Mouse (Mus musculus): ENCODE measurements around the gene Snrpc. TPM values are rescaled to one million over a fixed set of nuclear protein-coding genes. Genes with fewer than 3 reads are reported as not detected.

Gene Snrpc
- polyA plus RNA-seq, 1 experiment from 2014 or later: 186 TPM

- no peak overlapping the region for H3K4me3 ChIP-seq (ENCODE audit: low read length)
- H3K36me3 ChIP-seq (ENCODE audit: control insufficient read depth, insufficient read depth): no peaks in the 10 kb centered on the region
- no peaks in the 10 kb centered on the region for H3K9me3 ChIP-seq (replicated peaks; ENCODE audit: control insufficient read depth, low read length)
- H3K27ac ChIP-seq (ENCODE audit: low read length): no peak overlapping the region
- no peak for ATAC-seq (replicated peaks; ENCODE audit: extremely low read depth, insufficient read depth, low FRiP score)
- peaks cover 24% of the 10 kb centered on the region for H3K4me1 ChIP-seq (ENCODE audit: control insufficient read depth, insufficient read depth, low read length)
- no peak overlapping the region for H3K9ac ChIP-seq (ENCODE audit: low read length)
- H3K27me3 ChIP-seq (ENCODE audit: control insufficient read depth, insufficient read depth, low read length): no peaks in the 10 kb centered on the region
- no peak overlapping the region for H3K4me2 ChIP-seq (ENCODE audit: low read depth, low read length)
Observed at GRCm38 (mm10) chr17:27814606-27815005, 23.3 kb upstream of the Snrpc start.

GRCm38 (mm10) chr17:27819011-27819410 is 18.9 kb upstream of the Snrpc start:
- no peaks in the 10 kb centered on the region for H3K27me3 ChIP-seq (ENCODE audit: control insufficient read depth, insufficient read depth, low read length)
- H3K4me1 ChIP-seq (ENCODE audit: control insufficient read depth, insufficient read depth, low read length): peaks cover 17% of the 10 kb centered on the region
- no peaks in the 10 kb centered on the region for H3K36me3 ChIP-seq (ENCODE audit: control insufficient read depth, insufficient read depth)
- peak overlapping the region; percentile 72 for H3K4me3 ChIP-seq (ENCODE audit: low read length)
- H3K27ac ChIP-seq (ENCODE audit: low read length): peak overlapping the region; percentile 92
- H3K4me2 ChIP-seq (ENCODE audit: low read depth, low read length): peak overlapping the region; percentile 84
- WGBS: 9% methylated on average over 7 of the region's 7 CpGs
- ATAC-seq (replicated peaks; ENCODE audit: extremely low read depth, insufficient read depth, low FRiP score): no peak
- no peaks in the 10 kb centered on the region for H3K9me3 ChIP-seq (replicated peaks; ENCODE audit: control insufficient read depth, low read length)
- peak overlapping the region; percentile 81 for H3K9ac ChIP-seq (ENCODE audit: low read length)

GRCm38 (mm10) chr17:27819521-27819970 is 18.4 kb upstream of the Snrpc start:
- H3K27me3 ChIP-seq (ENCODE audit: control insufficient read depth, insufficient read depth, low read length): no peaks in the 10 kb centered on the region
- H3K9me3 ChIP-seq (replicated peaks; ENCODE audit: control insufficient read depth, low read length): no peaks in the 10 kb centered on the region
- no peak for ATAC-seq (replicated peaks; ENCODE audit: extremely low read depth, insufficient read depth, low FRiP score)
- H3K36me3 ChIP-seq (ENCODE audit: control insufficient read depth, insufficient read depth): no peaks in the 10 kb centered on the region
- H3K4me1 ChIP-seq (ENCODE audit: control insufficient read depth, insufficient read depth, low read length): peaks cover 17% of the 10 kb centered on the region
- peak overlapping the region; percentile 84 for H3K4me2 ChIP-seq (ENCODE audit: low read depth, low read length)
- H3K9ac ChIP-seq (ENCODE audit: low read length): peak overlapping the region; percentile 81
- WGBS: under 1% methylated on average over 20 of the region's 20 CpGs
- peak overlapping the region; percentile 72 for H3K4me3 ChIP-seq (ENCODE audit: low read length)
- H3K27ac ChIP-seq (ENCODE audit: low read length): peak overlapping the region; percentile 92

GRCm38 (mm10) chr17:27819971-27820567 is 17.9 kb upstream of the Snrpc start:
- Histone ChIP-seq H3K27ac (ENCODE audit: low read length) (peak overlapping the region; percentile 92), H3K9ac (ENCODE audit: low read length) (peak overlapping the region; percentile 81), H3K4me2 (ENCODE audit: low read depth, low read length) (peak overlapping the region; percentile 84), H3K4me1 (ENCODE audit: control insufficient read depth, insufficient read depth, low read length) (peaks cover 17% of the 10 kb centered on the region), H3K36me3 (ENCODE audit: control insufficient read depth, insufficient read depth) (no peaks in the 10 kb centered on the region), H3K27me3 (ENCODE audit: control insufficient read depth, insufficient read depth, low read length) (no peaks in the 10 kb centered on the region), H3K4me3 (ENCODE audit: low read length) (peak overlapping the region; percentile 72), H3K9me3 (replicated peaks; ENCODE audit: control insufficient read depth, low read length) (no peaks in the 10 kb centered on the region)
- ATAC-seq (replicated peaks; ENCODE audit: extremely low read depth, insufficient read depth, low FRiP score): peak; percentile 74
- under 1% methylated on average over 60 of the region's 62 CpGs for WGBS

GRCm38 (mm10) chr17:27820568-27821406 is 17.2 kb upstream of the Snrpc start, which contains the start of gene D17Wsu92e:
TSS of gene D17Wsu92e (minus strand) at chr17:27820648.
- Histone ChIP-seq H3K27me3 (ENCODE audit: control insufficient read depth, insufficient read depth, low read length) (no peaks in the 10 kb centered on the region), H3K4me1 (ENCODE audit: control insufficient read depth, insufficient read depth, low read length) (peaks cover 17% of the 10 kb centered on the region), H3K4me2 (ENCODE audit: low read depth, low read length) (peak within 1 kb of the TSS; percentile 84), H3K9me3 (replicated peaks; ENCODE audit: control insufficient read depth, low read length) (no peaks in the 10 kb centered on the region), H3K9ac (ENCODE audit: low read length) (peak within 1 kb of the TSS; percentile 87), H3K27ac (ENCODE audit: low read length) (peak within 1 kb of the TSS; percentile 92), H3K4me3 (ENCODE audit: low read length) (peak within 1 kb of the TSS; percentile 72), H3K36me3 (ENCODE audit: control insufficient read depth, insufficient read depth) (no peaks in the 10 kb centered on the region)
- ATAC-seq (replicated peaks; ENCODE audit: extremely low read depth, insufficient read depth, low FRiP score): peak; percentile 98
- 1% methylated on average over 51 of the region's 56 CpGs for WGBS

GRCm38 (mm10) chr17:27821407-27822338 is 16.3 kb upstream of the Snrpc start:
- Histone ChIP-seq H3K27me3 (ENCODE audit: control insufficient read depth, insufficient read depth, low read length) (no peaks in the 10 kb centered on the region), H3K27ac (ENCODE audit: low read length) (peak overlapping the region; percentile 92), H3K9ac (ENCODE audit: low read length) (peak overlapping the region; percentile 87), H3K36me3 (ENCODE audit: control insufficient read depth, insufficient read depth) (no peaks in the 10 kb centered on the region), H3K4me2 (ENCODE audit: low read depth, low read length) (peak overlapping the region; percentile 78), H3K9me3 (replicated peaks; ENCODE audit: control insufficient read depth, low read length) (no peaks in the 10 kb centered on the region), H3K4me3 (ENCODE audit: low read length) (peak overlapping the region; percentile 72), H3K4me1 (ENCODE audit: control insufficient read depth, insufficient read depth, low read length) (peaks cover 20% of the 10 kb centered on the region)
- WGBS: 50% methylated on average over 9 of the region's 9 CpGs
- ATAC-seq (replicated peaks; ENCODE audit: extremely low read depth, insufficient read depth, low FRiP score): no peak

GRCm38 (mm10) chr17:27823142-27823905 is 14.6 kb upstream of the Snrpc start:
- no peak overlapping the region for H3K4me3 ChIP-seq (ENCODE audit: low read length)
- WGBS: 72% methylated on average over 9 of the region's 9 CpGs
- no peak for ATAC-seq (replicated peaks; ENCODE audit: extremely low read depth, insufficient read depth, low FRiP score)
- peaks cover 20% of the 10 kb centered on the region for H3K4me1 ChIP-seq (ENCODE audit: control insufficient read depth, insufficient read depth, low read length)
- no peaks in the 10 kb centered on the region for H3K36me3 ChIP-seq (ENCODE audit: control insufficient read depth, insufficient read depth)
- H3K4me2 ChIP-seq (ENCODE audit: low read depth, low read length): no peak overlapping the region
- H3K9me3 ChIP-seq (replicated peaks; ENCODE audit: control insufficient read depth, low read length): no peaks in the 10 kb centered on the region
- no peak overlapping the region for H3K27ac ChIP-seq (ENCODE audit: low read length)
- no peaks in the 10 kb centered on the region for H3K27me3 ChIP-seq (ENCODE audit: control insufficient read depth, insufficient read depth, low read length)
- no peak overlapping the region for H3K9ac ChIP-seq (ENCODE audit: low read length)

GRCm38 (mm10) chr17:27824941-27825340 is 13.0 kb upstream of the Snrpc start:
- no peaks in the 10 kb centered on the region for H3K36me3 ChIP-seq (ENCODE audit: control insufficient read depth, insufficient read depth)
- WGBS: 53% methylated on average over 1 of the region's 1 CpGs
- no peaks in the 10 kb centered on the region for H3K27me3 ChIP-seq (ENCODE audit: control insufficient read depth, insufficient read depth, low read length)
- H3K4me2 ChIP-seq (ENCODE audit: low read depth, low read length): no peak overlapping the region
- no peaks in the 10 kb centered on the region for H3K9me3 ChIP-seq (replicated peaks; ENCODE audit: control insufficient read depth, low read length)
- no peak overlapping the region for H3K27ac ChIP-seq (ENCODE audit: low read length)
- peaks cover 9% of the 10 kb centered on the region for H3K4me1 ChIP-seq (ENCODE audit: control insufficient read depth, insufficient read depth, low read length)
- no peak for ATAC-seq (replicated peaks; ENCODE audit: extremely low read depth, insufficient read depth, low FRiP score)
- no peak overlapping the region for H3K9ac ChIP-seq (ENCODE audit: low read length)
- H3K4me3 ChIP-seq (ENCODE audit: low read length): no peak overlapping the region
